Mouse (Mus musculus): ENCODE results near the gene Gm49601. TPM values are rescaled to one million over a fixed set of nuclear protein-coding genes. Genes with fewer than 3 reads are reported as not detected.
A peak's percentile ranks its signal among the peaks of the same experiment; 100 is the strongest.

The Gm49601 gene
- polyA plus RNA-seq, 2 experiments: 2.7 to 42.9 TPM

DNA sequence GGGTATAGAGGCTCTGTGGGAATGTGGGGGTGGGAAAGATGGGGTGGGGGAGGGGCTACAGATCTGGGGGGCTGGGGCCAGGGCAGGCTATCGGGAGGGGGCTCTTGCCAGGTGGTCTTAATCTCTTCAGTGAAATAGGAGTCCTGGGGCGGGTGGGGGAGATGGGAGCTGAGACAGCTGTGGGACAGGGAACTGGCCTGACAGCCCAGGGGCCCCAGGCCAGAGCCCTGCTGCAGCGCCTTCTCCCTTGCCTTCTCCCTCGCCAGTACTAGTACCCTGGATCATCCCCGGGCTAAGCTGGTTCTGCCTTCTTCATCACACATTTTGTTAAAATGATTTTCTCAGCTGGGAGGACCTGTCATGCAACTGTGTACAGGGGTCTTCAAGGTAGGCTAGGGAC, 30.0 kb downstream of the Gm49601 start:
- Histone ChIP-seq H3K9me3 (ENCODE audit: control insufficient read depth, low read length) (no peaks in the 10 kb centered on the region), H3K27ac (replicated peaks; ENCODE audit: low read depth, low read length) (no peak overlapping the region), H3K36me3 (ENCODE audit: control insufficient read depth, insufficient read depth, low read length) (no peaks in the 10 kb centered on the region), H3K4me1 (ENCODE audit: control insufficient read depth, insufficient read depth, low read length) (peaks cover 5% of the 10 kb centered on the region; the same call in 1 of the 2 replicates), H3K4me2 (replicated peaks; ENCODE audit: low read depth, low read length, severe bottlenecking) (no peak overlapping the region), H3K9ac (ENCODE audit: low read depth, low read length, severe bottlenecking) (no peak overlapping the region), H3K4me3 (replicated peaks; ENCODE audit: low read length) (no peak overlapping the region), H3K27me3 (ENCODE audit: control insufficient read depth, insufficient read depth, low read length) (peaks cover 23% of the 10 kb centered on the region)
- no peak for TF ChIP-seq POLR2A (IDR thresholded peaks at IDR 0.05; ENCODE audit: borderline replicate concordance, extremely low read depth, insufficient read depth, insufficient read length)
- WGBS: 38% methylated on average over 5 of the region's 5 CpGs
- ATAC-seq (ENCODE audit: low FRiP score, low read depth): peak; percentile 59
- no peak for DNase-seq (ENCODE audit: low spot score)

DNA sequence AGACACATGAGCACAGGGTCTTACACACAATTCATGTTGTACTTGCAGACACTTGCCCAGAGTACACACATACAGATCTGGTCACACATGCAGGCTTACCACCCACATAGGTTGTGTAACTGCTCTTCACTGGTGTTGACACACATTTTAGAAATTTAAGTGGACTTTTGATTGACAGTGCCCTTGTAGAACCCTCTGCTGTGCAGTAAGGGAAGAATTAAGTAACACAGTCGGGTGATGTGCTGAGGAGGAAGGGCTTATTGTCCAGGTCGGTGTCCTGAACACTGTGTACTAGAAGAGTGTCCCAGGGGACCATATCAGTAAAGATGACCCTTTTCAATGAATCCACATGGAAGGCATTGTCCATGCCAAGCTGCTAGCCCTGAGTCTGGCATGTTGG, 32.3 kb downstream of the Gm49601 start:
- Histone ChIP-seq H3K9ac (ENCODE audit: low read depth, low read length, severe bottlenecking) (no peak overlapping the region), H3K36me3 (ENCODE audit: control insufficient read depth, insufficient read depth, low read length) (no peaks in the 10 kb centered on the region), H3K27me3 (ENCODE audit: control insufficient read depth, insufficient read depth, low read length) (peaks cover 47% of the 10 kb centered on the region), H3K4me2 (replicated peaks; ENCODE audit: low read depth, low read length, severe bottlenecking) (no peak overlapping the region), H3K9me3 (ENCODE audit: control insufficient read depth, low read length) (no peaks in the 10 kb centered on the region), H3K4me3 (replicated peaks; ENCODE audit: low read length) (no peak overlapping the region), H3K4me1 (ENCODE audit: control insufficient read depth, insufficient read depth, low read length) (peaks cover 8% of the 10 kb centered on the region), H3K27ac (replicated peaks; ENCODE audit: low read depth, low read length) (no peak overlapping the region)
- no peak for TF ChIP-seq POLR2A (IDR thresholded peaks at IDR 0.05; ENCODE audit: borderline replicate concordance, extremely low read depth, insufficient read depth, insufficient read length)
- ATAC-seq (ENCODE audit: low FRiP score, low read depth): no peak
- no peak for DNase-seq (ENCODE audit: low spot score)
- WGBS: 80% methylated on average over 2 of the region's 2 CpGs

DNA sequence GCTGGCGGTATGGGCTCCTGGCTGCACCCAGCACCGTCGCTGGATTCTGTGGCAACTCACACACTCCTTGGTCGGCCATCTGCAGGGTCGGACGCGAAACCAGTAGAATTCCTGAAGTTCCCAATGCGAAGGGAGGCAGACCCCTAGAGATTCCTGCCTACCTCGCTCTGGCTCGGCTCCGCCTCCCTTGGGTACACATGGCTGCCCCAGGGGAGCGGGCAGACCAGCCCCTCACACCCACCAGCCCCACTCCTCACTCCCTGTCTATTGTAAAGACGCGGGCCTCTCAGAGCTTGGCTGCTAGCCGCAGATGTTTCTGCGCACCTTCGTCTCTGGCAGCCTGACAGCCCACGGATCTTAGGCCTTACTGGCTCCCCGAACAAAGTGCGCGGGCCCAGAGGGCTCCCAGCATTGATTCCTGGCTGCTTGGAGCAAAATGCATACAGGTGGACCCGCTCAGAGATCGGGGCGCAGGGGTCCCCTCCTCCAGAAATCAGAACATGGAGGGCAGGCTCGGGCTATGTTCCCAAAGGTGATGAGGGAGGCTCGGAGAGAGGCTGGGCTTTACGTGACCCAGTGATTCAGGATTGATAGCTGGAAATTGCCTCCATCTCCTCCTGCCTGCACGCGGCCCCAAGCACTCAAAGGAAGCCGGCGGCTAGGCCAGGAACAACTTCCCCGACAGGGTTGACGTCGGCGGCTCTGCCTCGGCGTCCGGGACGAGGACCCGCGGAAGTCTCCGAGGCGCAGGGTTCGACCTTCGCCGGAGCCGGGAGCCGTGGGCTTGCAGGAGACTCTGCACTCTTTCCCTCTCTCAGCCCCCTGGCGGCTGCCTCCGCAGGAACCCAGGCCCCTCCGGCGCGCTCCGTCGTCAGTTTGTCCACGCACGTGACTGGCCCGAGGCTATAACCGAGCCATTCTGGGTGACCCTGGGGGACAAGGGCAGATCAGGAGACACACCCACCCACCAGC, 34.9 kb downstream of the Gm49601 start:
- WGBS: 5% methylated on average over 57 of the region's 59 CpGs
- no peak overlapping the region for H3K27ac ChIP-seq (replicated peaks; ENCODE audit: low read depth, low read length)
- peaks cover 71% of the 10 kb centered on the region for H3K27me3 ChIP-seq (ENCODE audit: control insufficient read depth, insufficient read depth, low read length)
- peak overlapping the region; percentile 41 for H3K4me2 ChIP-seq (replicated peaks; ENCODE audit: low read depth, low read length, severe bottlenecking)
- no peaks in the 10 kb centered on the region for H3K36me3 ChIP-seq (ENCODE audit: control insufficient read depth, insufficient read depth, low read length)
- ATAC-seq (ENCODE audit: low FRiP score, low read depth) (peak; percentile 25; the same call in 1 of the 2 replicates), DNase-seq (ENCODE audit: low spot score) (no peak)
- H3K4me1 ChIP-seq (ENCODE audit: control insufficient read depth, insufficient read depth, low read length): peaks cover 14% of the 10 kb centered on the region
- H3K9ac ChIP-seq (ENCODE audit: low read depth, low read length, severe bottlenecking): peak overlapping the region; percentile 34; the same call in 1 of the 2 replicates
- no peak for TF ChIP-seq POLR2A (IDR thresholded peaks at IDR 0.05; ENCODE audit: borderline replicate concordance, extremely low read depth, insufficient read depth, insufficient read length)
- peak overlapping the region; percentile 32 for H3K4me3 ChIP-seq (replicated peaks; ENCODE audit: low read length)
- no peaks in the 10 kb centered on the region for H3K9me3 ChIP-seq (ENCODE audit: control insufficient read depth, low read length)

DNA sequence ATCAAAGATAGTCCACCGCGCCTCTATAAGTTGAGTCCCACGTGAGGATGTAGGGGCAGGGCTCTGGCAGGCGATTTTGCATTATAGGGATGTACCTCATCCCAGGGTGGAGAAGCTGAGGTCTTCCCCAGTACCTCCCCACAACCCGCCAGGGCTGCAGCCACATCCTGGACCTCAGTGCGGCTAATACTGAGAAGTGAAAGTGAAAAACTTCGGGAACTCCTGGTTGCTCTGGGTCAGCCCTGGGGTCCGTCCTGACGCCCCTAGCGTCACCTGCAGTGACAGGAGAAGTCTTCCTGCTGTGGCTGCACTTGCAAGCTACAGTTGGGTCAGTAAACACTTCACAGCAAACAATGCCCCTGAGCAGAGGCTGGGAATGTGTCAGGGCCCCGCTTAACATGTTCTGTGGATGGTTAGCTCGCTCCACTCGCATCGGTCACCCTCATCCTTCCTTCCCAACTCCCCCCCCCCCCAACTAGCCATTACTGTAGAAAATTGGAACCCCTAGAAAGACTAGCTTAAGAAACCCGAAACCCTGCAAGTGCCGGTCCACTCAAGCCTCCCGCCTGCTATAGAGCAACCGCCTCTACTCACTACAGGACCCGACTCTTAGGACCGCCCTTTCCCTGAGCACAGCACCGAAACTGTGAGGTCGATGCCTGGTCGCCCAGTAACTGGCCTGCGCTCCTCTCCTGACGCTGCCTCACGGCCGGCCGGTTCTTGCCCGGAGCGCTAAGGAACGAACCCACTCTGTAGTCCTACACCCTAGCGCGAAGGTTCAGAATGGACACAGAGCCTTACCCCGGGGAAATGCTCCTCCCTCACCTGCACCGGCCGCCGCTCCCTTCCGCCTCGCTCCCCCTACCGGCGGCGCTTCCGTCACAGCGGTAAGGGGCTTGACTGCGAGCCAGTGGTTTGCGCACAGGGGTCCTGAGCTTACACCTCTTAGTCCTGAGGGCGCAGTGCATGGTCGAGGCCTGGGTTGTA, 36.1 kb downstream of the Gm49601 start, which contains the start of gene Tbx1:
Gene Tbx1, minus strand, starts transcription at position 868 of the 987 bp plus-strand sequence.
- peak within 1 kb of the TSS; percentile 34; the same call in 1 of the 2 replicates for H3K9ac ChIP-seq (ENCODE audit: low read depth, low read length, severe bottlenecking)
- WGBS: 4% methylated on average over 45 of the region's 48 CpGs
- peak within 1 kb of the TSS; percentile 44 for H3K4me2 ChIP-seq (replicated peaks; ENCODE audit: low read depth, low read length, severe bottlenecking)
- ATAC-seq (ENCODE audit: low FRiP score, low read depth): no peak
- peaks cover 16% of the 10 kb centered on the region for H3K4me1 ChIP-seq (ENCODE audit: control insufficient read depth, insufficient read depth, low read length)
- no peak within 1 kb of the TSS for H3K27ac ChIP-seq (replicated peaks; ENCODE audit: low read depth, low read length)
- H3K27me3 ChIP-seq (ENCODE audit: control insufficient read depth, insufficient read depth, low read length): peaks cover 83% of the 10 kb centered on the region
- no peak for TF ChIP-seq POLR2A (IDR thresholded peaks at IDR 0.05; ENCODE audit: borderline replicate concordance, extremely low read depth, insufficient read depth, insufficient read length)
- peak within 1 kb of the TSS; percentile 32 for H3K4me3 ChIP-seq (replicated peaks; ENCODE audit: low read length)
- H3K9me3 ChIP-seq (ENCODE audit: control insufficient read depth, low read length): no peaks in the 10 kb centered on the region
- no peaks in the 10 kb centered on the region for H3K36me3 ChIP-seq (ENCODE audit: control insufficient read depth, insufficient read depth, low read length)
- DNase-seq (ENCODE audit: low spot score): no peak
